Mouse (Mus musculus) heart, postnatal 0 days (tissue): ENCODE results near the gene Cracr2a. TPM values are rescaled to one million over a fixed set of nuclear protein-coding genes. Genes with fewer than 3 reads are reported as not detected.
A peak's percentile ranks its signal among the peaks of the same experiment; 100 is the strongest.

ENCODE experiments used
- ATAC-seq: fragments of 200-750 bp; cut with Nextera tagmentation; 2 replicates; pipeline ENCODE4 v1.8.0; 2017; ENCODE audit warnings: low read depth, moderate number of reproducible peaks, moderate library complexity; ENCODE audit not compliant: insufficient read depth
- DNase-seq: peaks from one replicate; pipeline ENCODE4 v3.0.0-alpha.2; 2016; ENCODE audit warnings: low spot score
- H3K27ac ChIP-seq: fragments of 300-500 bp; sonication (generic); 2 replicates; pipeline ENCODE4 v1.5.1; 2014; ENCODE audit warnings: low read depth, mild to moderate bottlenecking
- H3K27me3 ChIP-seq: fragments of 300-500 bp; sonication (generic); 2 replicates; pipeline ENCODE4 v1.6.1; 2014; ENCODE audit warnings: low read length, mixed read lengths; ENCODE audit not compliant: control insufficient read depth, insufficient read depth
- H3K36me3 ChIP-seq: fragments of 300-500 bp; sonication (generic); replicated peaks from 2 replicates; pipeline ENCODE4 v1.6.1; 2014; ENCODE audit warnings: low read length, mixed read lengths; ENCODE audit not compliant: control insufficient read depth, insufficient read depth
- H3K4me1 ChIP-seq: fragments of 300-500 bp; sonication (generic); 2 replicates; pipeline ENCODE4 v1.6.1; 2014; ENCODE audit warnings: antibody characterized with exemption; ENCODE audit not compliant: control insufficient read depth, insufficient read depth
- H3K4me2 ChIP-seq: fragments of 300-500 bp; sonication (generic); 2 replicates; pipeline ENCODE4 v1.6.1; 2014; ENCODE audit warnings: low read depth, mild to moderate bottlenecking, low read length, moderate library complexity
- H3K4me3 ChIP-seq: fragments of 300-500 bp; sonication (generic); 2 replicates; pipeline ENCODE4 v1.5.1; 2014; ENCODE audit warnings: low read depth, low read length
- H3K9ac ChIP-seq: fragments of 300-500 bp; sonication (generic); replicated peaks from 2 replicates; pipeline ENCODE4 v1.6.1; 2014; ENCODE audit warnings: low read depth, low read length, mixed read lengths
- H3K9me3 ChIP-seq: fragments of 300-500 bp; sonication (generic); replicated peaks from 2 replicates; pipeline ENCODE4 v1.6.1; 2016; ENCODE audit warnings: low read length; ENCODE audit not compliant: control insufficient read depth
- CTCF ChIP-seq: IDR thresholded peaks from 2 replicates; pipeline ENCODE4 v1.5.1; 2016; ENCODE audit warnings: antibody characterized with exemption, control low read depth, low read depth
- EP300 ChIP-seq: IDR thresholded peaks from 2 replicates; pipeline ENCODE4 v1.6.1; 2016; ENCODE audit warnings: antibody characterized with exemption, low read depth
- WGBS: fragments of 180-500 bp; shearing (Covaris S2); extraction: QIAGEN DNeasy Blood & Tissue Kit; methylation state at CpG from one replicate; pipeline ENCODE4 v1.1.7; 2014; 5-methylcytosine and 5-hydroxymethylcytosine counted together
- polyA plus RNA-seq: library from polyadenylated mRNA; unstranded; fragments of >200 nt; fragmentation: Nextera tagmentation; extraction: Ambion mirVana; gene quantifications from 2 replicates; pipeline ENCODE4 v1.2.1, GENCODE M21; 2015
- total RNA-seq: library from RNA; depleted of rRNA; stranded (reverse); fragments of >200 nt; gene quantifications from 2 replicates; pipeline ENCODE4 v1.2.3, GENCODE M21; 2014; ENCODE audit warnings: low replicate concordance

Gene Cracr2a
- total and polyA plus RNA-seq, 2 experiments from 2014 or later, result 0.86 to 1.7 TPM

GRCm38 (mm10) chr6:127669313-127669712 lies 108.2 kb downstream of the Cracr2a start:
- ATAC-seq (no peak), DNase-seq (no peak)
- Histone ChIP-seq H3K27ac (no peak overlapping the region), H3K4me2 (no peak overlapping the region), H3K27me3 (no peaks in the 10 kb centered on the region), H3K4me1 (no peaks in the 10 kb centered on the region), H3K4me3 (no peak overlapping the region), H3K9me3 (no peaks in the 10 kb centered on the region), H3K36me3 (no peaks in the 10 kb centered on the region), H3K9ac (no peak overlapping the region)
- 82% methylated on average over 4 of the region's 4 CpGs for WGBS
- TF ChIP-seq EP300, result no peak
- no peak for TF ChIP-seq CTCF

GRCm38 (mm10) chr6:127670031-127670430 lies 108.9 kb downstream of the Cracr2a start:
- Histone ChIP-seq H3K27ac (no peak overlapping the region), H3K36me3 (no peaks in the 10 kb centered on the region), H3K27me3 (no peaks in the 10 kb centered on the region), H3K4me2 (no peak overlapping the region), H3K4me1 (no peaks in the 10 kb centered on the region), H3K9me3 (no peaks in the 10 kb centered on the region), H3K9ac (no peak overlapping the region), H3K4me3 (no peak overlapping the region)
- ATAC-seq, result no peak
- no peak for TF ChIP-seq EP300
- peak; percentile 15; the same call in 1 of the 2 replicates for TF ChIP-seq CTCF
- no peak for DNase-seq
- 94% methylated on average over 4 of the region's 4 CpGs for WGBS

GRCm38 (mm10) chr6:127672071-127672470 lies 110.9 kb downstream of the Cracr2a start:
- H3K27me3 ChIP-seq, result no peaks in the 10 kb centered on the region
- no peak overlapping the region for H3K27ac ChIP-seq
- 44% methylated on average over 7 of the region's 7 CpGs for WGBS
- no peaks in the 10 kb centered on the region for H3K9me3 ChIP-seq
- no peak overlapping the region for H3K4me3 ChIP-seq
- DNase-seq (no peak), ATAC-seq (no peak)
- no peak overlapping the region for H3K9ac ChIP-seq
- no peak for TF ChIP-seq CTCF
- no peaks in the 10 kb centered on the region for H3K4me1 ChIP-seq
- H3K36me3 ChIP-seq, result no peaks in the 10 kb centered on the region
- no peak overlapping the region for H3K4me2 ChIP-seq

- no peaks in the 10 kb centered on the region for H3K27me3 ChIP-seq
- no peak overlapping the region for H3K27ac ChIP-seq
- H3K4me1 ChIP-seq, result no peaks in the 10 kb centered on the region
- no peaks in the 10 kb centered on the region for H3K9me3 ChIP-seq
- H3K9ac ChIP-seq, result no peak overlapping the region
- WGBS, result 83% methylated on average over 11 of the region's 11 CpGs
- H3K36me3 ChIP-seq, result no peaks in the 10 kb centered on the region
- ATAC-seq (no peak), DNase-seq (no peak)
- no peak overlapping the region for H3K4me3 ChIP-seq
- no peak overlapping the region for H3K4me2 ChIP-seq
- TF ChIP-seq EP300 (no peak), CTCF (no peak)
Observed at GRCm38 (mm10) chr6:127676866-127677265, 115.7 kb downstream of the Cracr2a start.

GRCm38 (mm10) chr6:127678320-127678719 lies 117.2 kb downstream of the Cracr2a start:
- H3K4me2 ChIP-seq, result no peak overlapping the region
- H3K4me3 ChIP-seq, result no peak overlapping the region
- H3K9ac ChIP-seq, result no peak overlapping the region
- no peak overlapping the region for H3K27ac ChIP-seq
- WGBS, result 63% methylated on average over 9 of the region's 9 CpGs
- no peaks in the 10 kb centered on the region for H3K4me1 ChIP-seq
- H3K27me3 ChIP-seq, result no peaks in the 10 kb centered on the region
- DNase-seq, result no peak
- H3K9me3 ChIP-seq, result no peaks in the 10 kb centered on the region
- no peaks in the 10 kb centered on the region for H3K36me3 ChIP-seq
- ATAC-seq, result no peak
- no peak for TF ChIP-seq EP300
- TF ChIP-seq CTCF, result no peak

- WGBS, result 76% methylated on average over 3 of the region's 3 CpGs
- TF ChIP-seq CTCF (no peak), EP300 (no peak)
- no peaks in the 10 kb centered on the region for H3K36me3 ChIP-seq
- no peaks in the 10 kb centered on the region for H3K4me1 ChIP-seq
- no peak overlapping the region for H3K4me3 ChIP-seq
- no peak overlapping the region for H3K9ac ChIP-seq
- H3K27me3 ChIP-seq, result no peaks in the 10 kb centered on the region
- DNase-seq, result no peak
- no peak overlapping the region for H3K27ac ChIP-seq
- H3K9me3 ChIP-seq, result no peaks in the 10 kb centered on the region
- ATAC-seq, result no peak
- H3K4me2 ChIP-seq, result no peak overlapping the region
Observed at GRCm38 (mm10) chr6:127678998-127679397, 117.9 kb downstream of the Cracr2a start.
